Mouse (Mus musculus): ENCODE measurements around the gene Kiz.

- no peak for TF ChIP-seq POLR2A (IDR thresholded peaks at IDR 0.05; ENCODE audit: extremely low read depth, insufficient read depth, low read length)
- TF ChIP-seq CTCF (IDR thresholded peaks at IDR 0.05; ENCODE audit: low read depth, low read length) = peak; percentile 30; the same call in 1 of the 2 replicates
These were observed 43.3 kb downstream of the Kiz start for GRCm38 (mm10) chr2:146898977-146899376.

All from liver, adult 2 months (tissue).